Mouse (Mus musculus) embryonic facial prominence, embryonic 15.5 days (tissue): ENCODE data around the gene Olfr237-ps1. TPM values are rescaled to one million over a fixed set of nuclear protein-coding genes. Genes with fewer than 3 reads are reported as not detected.

ENCODE experiments used
- ATAC-seq: fragments of 200-750 bp; cut with Nextera tagmentation; 2 replicates; pipeline ENCODE4 v1.8.0; 2017; ENCODE audit warnings: low read depth, moderate TSS enrichment; ENCODE audit not compliant: insufficient number of reproducible peaks, low FRiP score, low TSS enrichment
- H3K27ac ChIP-seq: fragments of 300-500 bp; sonication (generic); replicated peaks from 2 replicates; pipeline ENCODE4 v1.5.1; 2015; ENCODE audit warnings: mild to moderate bottlenecking, inconsistent platforms
- H3K27me3 ChIP-seq: fragments of 300-500 bp; sonication (generic); 2 replicates; pipeline ENCODE4 v1.6.1; 2015; ENCODE audit warnings: inconsistent platforms
- H3K36me3 ChIP-seq: fragments of 300-500 bp; sonication (generic); 2 replicates; pipeline ENCODE4 v1.6.1; 2015; ENCODE audit warnings: mild to moderate bottlenecking, inconsistent platforms
- H3K4me1 ChIP-seq: fragments of 300-500 bp; sonication (generic); 2 replicates; pipeline ENCODE4 v1.6.1; 2015; ENCODE audit warnings: inconsistent platforms
- H3K4me2 ChIP-seq: fragments of 300-500 bp; sonication (generic); replicated peaks from 2 replicates; pipeline ENCODE4 v1.6.1; 2015; ENCODE audit warnings: mild to moderate bottlenecking, inconsistent platforms
- H3K4me3 ChIP-seq: fragments of 300-500 bp; sonication (generic); replicated peaks from 2 replicates; pipeline ENCODE4 v1.5.1; 2015; ENCODE audit warnings: mild to moderate bottlenecking, inconsistent platforms
- H3K9ac ChIP-seq: fragments of 300-500 bp; sonication (generic); 2 replicates; pipeline ENCODE4 v1.6.1; 2015; ENCODE audit warnings: inconsistent platforms
- H3K9me3 ChIP-seq: fragments of 300-500 bp; sonication (generic); replicated peaks from 2 replicates; pipeline ENCODE4 v1.6.1; 2016; ENCODE audit warnings: inconsistent platforms
- WGBS: fragments of 180-500 bp; shearing (Covaris S2); methylation state at CpG from one replicate; pipeline ENCODE4 v1.1.7; 2015; 5-methylcytosine and 5-hydroxymethylcytosine counted together
- polyA plus RNA-seq: library from polyadenylated mRNA; unstranded; fragments of >200 nt; fragmentation: Nextera tagmentation; extraction: Ambion mirVana; gene quantifications from 2 replicates; pipeline ENCODE4 v1.2.1, GENCODE M21; 2015

The Olfr237-ps1 gene
- polyA plus RNA-seq, 1 experiment from 2014 or later = 0.21 TPM

DNA sequence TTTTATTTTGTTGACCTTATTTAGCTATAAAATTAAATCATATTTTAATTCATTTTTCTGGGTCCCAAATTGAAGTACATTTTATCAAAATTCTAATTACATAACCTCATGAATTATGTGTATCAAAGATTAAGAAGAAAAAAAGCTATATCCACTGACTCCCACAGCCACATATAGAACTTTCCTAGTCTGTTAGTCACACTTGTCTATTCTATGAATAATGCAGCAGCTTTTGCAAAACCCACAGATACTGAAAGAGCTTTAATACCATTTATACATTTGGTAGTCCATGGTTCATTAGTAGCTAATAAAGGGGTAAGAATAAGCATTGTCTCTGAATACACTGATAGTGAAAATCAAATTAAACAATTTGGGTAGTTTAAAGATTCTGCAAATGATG, 56.4 kb downstream of the Olfr237-ps1 start:
- Histone ChIP-seq H3K36me3 (no peaks in the 10 kb centered on the region), H3K27ac (no peak overlapping the region), H3K4me2 (no peak overlapping the region), H3K9me3 (no peaks in the 10 kb centered on the region), H3K4me3 (no peak overlapping the region), H3K27me3 (no peaks in the 10 kb centered on the region), H3K4me1 (no peaks in the 10 kb centered on the region), H3K9ac (no peak overlapping the region)
- ATAC-seq = no peak

DNA sequence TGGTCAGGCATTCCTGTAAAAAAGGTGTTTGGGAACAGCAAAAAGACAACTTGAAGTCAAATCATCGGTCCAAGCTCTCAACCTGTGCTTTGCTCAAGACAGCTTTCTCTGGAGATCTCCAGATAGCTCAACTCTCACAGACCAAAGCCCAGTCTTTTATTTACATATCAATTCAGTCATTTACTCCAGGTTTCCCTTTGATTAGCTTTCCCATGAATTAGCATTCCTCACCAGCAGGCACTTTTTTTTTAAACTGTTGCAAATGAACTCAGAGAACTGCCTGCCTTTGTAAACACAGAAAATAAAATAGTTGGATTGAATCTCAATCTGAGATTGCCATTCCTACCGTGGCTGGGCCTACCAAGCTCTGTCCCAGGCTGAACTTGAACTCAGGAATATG, 59.0 kb downstream of the Olfr237-ps1 start:
- no peak overlapping the region for H3K9ac ChIP-seq
- 41% methylated on average over 2 of the region's 2 CpGs for WGBS
- no peaks in the 10 kb centered on the region for H3K27me3 ChIP-seq
- no peak overlapping the region for H3K27ac ChIP-seq
- no peak overlapping the region for H3K4me2 ChIP-seq
- no peaks in the 10 kb centered on the region for H3K36me3 ChIP-seq
- ATAC-seq = no peak
- H3K4me3 ChIP-seq = no peak overlapping the region
- no peaks in the 10 kb centered on the region for H3K9me3 ChIP-seq
- H3K4me1 ChIP-seq = no peaks in the 10 kb centered on the region

Other genes starting within 250 kb of the Olfr237-ps1 start
- gene Olfr447, start 237.7 kb upstream of the Olfr237-ps1 start, polyA plus RNA-seq = not detected in 2 replicates
- gene Olfr446, start 225.2 kb upstream of the Olfr237-ps1 start, polyA plus RNA-seq = 0.08 and 0.39 TPM in 2 replicates
- gene Olfr444, start 197.5 kb upstream of the Olfr237-ps1 start, polyA plus RNA-seq = not detected in 2 replicates
- not detected in 2 replicates for gene Olfr441, start 40.2 kb upstream of the Olfr237-ps1 start, polyA plus RNA-seq
- gene Olfr437, start 16.7 kb downstream of the Olfr237-ps1 start, polyA plus RNA-seq = 0.16 and 0.17 TPM in 2 replicates
- gene Olfr13, start 25.6 kb downstream of the Olfr237-ps1 start, polyA plus RNA-seq = 0.05 TPM in 1 of 2 replicates, not detected in the other
- 0.07 and 0.11 TPM in 2 replicates for gene Olfr435, start 50.6 kb downstream of the Olfr237-ps1 start, polyA plus RNA-seq
- 0.28 TPM in 1 of 2 replicates, not detected in the other for gene Olfr434, start 66.5 kb downstream of the Olfr237-ps1 start, polyA plus RNA-seq
- gene Olfr47, start 85.0 kb downstream of the Olfr237-ps1 start, polyA plus RNA-seq = not detected in 2 replicates
- gene Arhgef5, start 119.0 kb downstream of the Olfr237-ps1 start, polyA plus RNA-seq = 13.7 and 15.3 TPM in 2 replicates
- gene Nobox, start 163.0 kb downstream of the Olfr237-ps1 start, polyA plus RNA-seq = not detected in 2 replicates